Mouse (Mus musculus): Measurements from ENCODE around the gene Dnajb12.
A peak's percentile ranks its signal among the peaks of the same experiment; 100 is the strongest.

Dnajb12 gene

DNA sequence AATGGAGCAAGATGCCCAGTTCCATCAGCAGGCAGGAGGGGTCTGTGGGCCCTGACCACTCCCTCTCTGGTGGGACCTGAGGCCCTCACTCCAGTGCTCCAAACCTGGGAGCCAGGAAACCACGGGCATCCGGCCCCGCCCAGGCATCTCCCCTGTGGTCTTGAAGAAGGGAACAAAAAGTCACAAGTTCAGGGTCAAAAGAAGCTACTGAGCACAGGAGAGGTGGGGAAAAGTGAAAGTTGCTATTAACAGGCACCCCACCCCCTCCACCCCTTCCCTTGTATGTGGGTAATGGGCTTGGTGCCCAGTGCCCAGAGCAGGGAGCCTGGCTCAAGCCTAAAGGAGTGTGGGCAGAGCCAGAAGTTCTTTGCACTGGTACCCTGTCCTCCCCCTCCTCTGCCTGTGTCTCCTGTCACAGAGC, 17.6 kb downstream of the Dnajb12 start:
- Histone ChIP-seq H3K27me3 (ENCODE audit: insufficient read depth, low read length) (no peaks in the 10 kb centered on the region), H3K9me3 (ENCODE audit: low read length) (no peaks in the 10 kb centered on the region), H3K4me3 (replicated peaks; ENCODE audit: low read length) (peak overlapping the region; percentile 10; the same call in 1 of the 2 replicates), H3K36me3 (ENCODE audit: insufficient read depth, low read length) (peaks cover 65% of the 10 kb centered on the region), H3K4me1 (replicated peaks; ENCODE audit: low read depth, low read length) (peaks cover 96% of the 10 kb centered on the region)
- TF ChIP-seq NANOG (IDR thresholded peaks at IDR 0.05; ENCODE audit: borderline replicate concordance, low read length) = no peak
- no peak for TF ChIP-seq CTCF (conservative IDR thresholded peaks at IDR 0.05; ENCODE audit: low read length)

DNA sequence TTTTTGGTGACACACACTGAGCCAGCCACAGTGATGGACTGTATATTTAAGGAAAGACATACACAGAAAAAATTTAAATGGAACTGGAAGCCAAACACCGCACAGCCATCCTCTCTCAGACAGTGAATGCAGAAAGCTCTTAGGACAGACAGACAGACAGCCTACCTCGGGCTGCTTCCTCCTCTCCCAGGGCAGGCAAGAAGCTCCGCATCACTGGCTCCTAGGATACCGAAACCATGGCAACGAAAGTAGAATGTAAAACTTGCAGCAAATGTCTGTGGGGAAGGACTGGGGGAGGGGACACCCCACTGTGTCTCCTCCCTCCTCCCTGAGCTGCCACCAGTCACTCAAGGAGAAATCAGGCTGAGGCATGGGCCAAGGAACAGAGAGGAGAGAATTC, 18.2 kb downstream of the Dnajb12 start:
- Histone ChIP-seq H3K4me3 (replicated peaks; ENCODE audit: low read length) (peak overlapping the region; percentile 10; the same call in 1 of the 2 replicates), H3K9me3 (ENCODE audit: low read length) (no peaks in the 10 kb centered on the region), H3K27me3 (ENCODE audit: insufficient read depth, low read length) (no peaks in the 10 kb centered on the region), H3K36me3 (ENCODE audit: insufficient read depth, low read length) (peaks cover 59% of the 10 kb centered on the region), H3K4me1 (replicated peaks; ENCODE audit: low read depth, low read length) (peaks cover 96% of the 10 kb centered on the region)
- TF ChIP-seq POU5F1 (IDR thresholded peaks at IDR 0.05; ENCODE audit: borderline replicate concordance, low read length) = no peak
- TF ChIP-seq CTCF (conservative IDR thresholded peaks at IDR 0.05; ENCODE audit: low read length) = no peak
- TF ChIP-seq NANOG (IDR thresholded peaks at IDR 0.05; ENCODE audit: borderline replicate concordance, low read length) = no peak

DNA sequence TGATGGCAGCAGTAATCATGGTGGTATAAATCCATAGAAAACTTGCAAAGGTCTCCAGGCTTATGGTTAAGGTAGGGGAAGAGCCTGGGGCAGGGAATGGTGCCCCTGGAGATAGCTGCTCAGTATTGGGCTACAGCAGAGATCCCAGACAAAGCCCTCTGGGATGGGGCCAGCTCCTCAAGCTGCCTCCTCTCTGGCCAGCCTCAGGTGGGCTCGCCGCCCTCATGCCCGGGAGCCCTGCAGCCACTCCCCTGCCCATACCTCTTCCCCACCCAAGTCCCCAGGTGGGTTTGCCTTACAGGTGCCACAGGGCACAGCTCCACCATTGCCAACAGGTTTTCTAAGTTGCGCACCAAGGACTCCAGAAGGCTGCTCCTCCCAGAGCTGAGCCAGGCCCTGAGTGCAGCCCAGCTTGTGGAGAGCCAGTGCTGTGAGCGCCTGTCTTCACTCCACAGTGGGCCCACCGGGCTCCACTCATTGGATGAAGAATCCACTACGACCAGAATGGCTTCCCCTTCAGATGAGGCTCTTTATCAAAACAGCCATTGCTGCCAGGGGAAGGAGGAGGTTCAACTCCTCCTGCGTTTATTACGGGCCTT, 18.9 kb downstream of the Dnajb12 start:
- H3K36me3 ChIP-seq (ENCODE audit: insufficient read depth, low read length) = peaks cover 51% of the 10 kb centered on the region
- peaks cover 96% of the 10 kb centered on the region for H3K4me1 ChIP-seq (replicated peaks; ENCODE audit: low read depth, low read length)
- H3K4me3 ChIP-seq (replicated peaks; ENCODE audit: low read length) = peak overlapping the region; percentile 21
- H3K9me3 ChIP-seq (ENCODE audit: low read length) = no peaks in the 10 kb centered on the region
- no peaks in the 10 kb centered on the region for H3K27me3 ChIP-seq (ENCODE audit: insufficient read depth, low read length)
- TF ChIP-seq CTCF (conservative IDR thresholded peaks at IDR 0.05; ENCODE audit: low read length) (no peak), POU5F1 (IDR thresholded peaks at IDR 0.05; ENCODE audit: borderline replicate concordance, low read length) (no peak), NANOG (IDR thresholded peaks at IDR 0.05; ENCODE audit: borderline replicate concordance, low read length) (no peak)

GRCm38 (mm10) chr10:59898935-59899334, 19.6 kb downstream of the Dnajb12 start:
- TF ChIP-seq CTCF (conservative IDR thresholded peaks at IDR 0.05; ENCODE audit: low read length) (no peak), NANOG (IDR thresholded peaks at IDR 0.05; ENCODE audit: borderline replicate concordance, low read length) (no peak), POU5F1 (IDR thresholded peaks at IDR 0.05; ENCODE audit: borderline replicate concordance, low read length) (no peak)
- peaks cover 45% of the 10 kb centered on the region for H3K36me3 ChIP-seq (ENCODE audit: insufficient read depth, low read length)

DNA sequence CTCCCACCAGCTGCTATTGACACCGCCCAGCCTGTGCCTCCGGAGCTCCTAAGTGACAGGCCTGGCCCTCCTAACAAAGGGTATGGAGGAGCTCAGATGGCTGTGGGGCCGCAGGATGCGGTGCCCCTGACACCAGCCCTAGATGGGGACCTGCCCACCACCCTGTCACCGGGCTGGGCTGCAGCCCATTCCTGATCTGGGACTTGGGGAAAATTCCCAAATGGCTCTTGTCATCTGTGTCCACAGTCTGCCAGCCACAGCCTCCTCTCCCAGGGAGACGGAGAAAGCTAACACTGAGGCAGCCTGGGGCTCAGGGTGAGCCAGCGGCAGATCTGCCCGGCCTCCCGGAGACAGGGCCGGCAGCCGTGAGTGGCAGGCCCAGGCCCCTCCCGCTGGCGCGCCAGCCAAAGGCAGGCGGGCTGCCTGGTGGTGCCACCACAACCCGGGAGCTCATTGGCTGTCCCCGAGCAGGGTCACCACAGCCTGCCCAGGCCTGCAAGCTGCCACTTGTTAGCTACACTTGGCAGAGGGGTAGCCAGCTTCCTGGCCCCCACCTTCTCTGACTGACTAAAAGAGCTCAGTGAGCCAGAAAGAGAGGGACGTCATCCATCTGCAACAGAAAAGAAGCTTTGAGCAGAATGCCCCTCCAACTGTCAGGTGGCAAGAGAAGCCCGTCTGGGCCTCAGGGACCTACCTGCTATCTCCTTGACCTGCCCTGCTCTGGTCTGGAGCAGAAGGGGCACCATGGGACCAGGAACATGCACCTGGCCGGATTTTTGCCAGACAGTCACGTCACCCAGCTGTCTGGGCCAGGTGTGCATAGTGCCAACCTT, 20.2 kb downstream of the Dnajb12 start:
- H3K4me1 ChIP-seq (replicated peaks; ENCODE audit: low read depth, low read length) = peaks cover 91% of the 10 kb centered on the region
- peaks cover 39% of the 10 kb centered on the region for H3K36me3 ChIP-seq (ENCODE audit: insufficient read depth, low read length)
- H3K27me3 ChIP-seq (ENCODE audit: insufficient read depth, low read length) = peaks cover 5% of the 10 kb centered on the region; the same call in 1 of the 2 replicates
- H3K9me3 ChIP-seq (ENCODE audit: low read length) = no peaks in the 10 kb centered on the region
- no peak for TF ChIP-seq POU5F1 (IDR thresholded peaks at IDR 0.05; ENCODE audit: borderline replicate concordance, low read length)
- no peak for TF ChIP-seq NANOG (IDR thresholded peaks at IDR 0.05; ENCODE audit: borderline replicate concordance, low read length)
- no peak for TF ChIP-seq CTCF (conservative IDR thresholded peaks at IDR 0.05; ENCODE audit: low read length)
- H3K4me3 ChIP-seq (replicated peaks; ENCODE audit: low read length) = peak overlapping the region; percentile 60

More at GRCm38 (mm10) chr10:59898935-59899334, 19.6 kb downstream of the Dnajb12 start:
- H3K27me3 ChIP-seq (ENCODE audit: insufficient read depth, low read length) = peaks cover 5% of the 10 kb centered on the region; the same call in 1 of the 2 replicates
- no peaks in the 10 kb centered on the region for H3K9me3 ChIP-seq (ENCODE audit: low read length)
- peaks cover 96% of the 10 kb centered on the region for H3K4me1 ChIP-seq (replicated peaks; ENCODE audit: low read depth, low read length)
- H3K4me3 ChIP-seq (replicated peaks; ENCODE audit: low read length) = peak overlapping the region; percentile 60

- TF ChIP-seq POU5F1 (IDR thresholded peaks at IDR 0.05; ENCODE audit: borderline replicate concordance, low read length) = no peak
- no peak for TF ChIP-seq CTCF (conservative IDR thresholded peaks at IDR 0.05; ENCODE audit: low read length)
- TF ChIP-seq NANOG (IDR thresholded peaks at IDR 0.05; ENCODE audit: borderline replicate concordance, low read length) = no peak
- H3K4me1 ChIP-seq (replicated peaks; ENCODE audit: low read depth, low read length) = peaks cover 85% of the 10 kb centered on the region
- H3K4me3 ChIP-seq (replicated peaks; ENCODE audit: low read length) = peak overlapping the region; percentile 60
- peaks cover 33% of the 10 kb centered on the region for H3K36me3 ChIP-seq (ENCODE audit: insufficient read depth, low read length)
- H3K9me3 ChIP-seq (ENCODE audit: low read length) = no peaks in the 10 kb centered on the region
- H3K27me3 ChIP-seq (ENCODE audit: insufficient read depth, low read length) = peaks cover 5% of the 10 kb centered on the region; the same call in 1 of the 2 replicates
These were observed 20.7 kb downstream of the Dnajb12 start for GRCm38 (mm10) chr10:59900174-59900435.

- H3K9me3 ChIP-seq (ENCODE audit: low read length) = no peaks in the 10 kb centered on the region
- peaks cover 25% of the 10 kb centered on the region for H3K36me3 ChIP-seq (ENCODE audit: insufficient read depth, low read length)
- peaks cover 84% of the 10 kb centered on the region for H3K4me1 ChIP-seq (replicated peaks; ENCODE audit: low read depth, low read length)
- H3K27me3 ChIP-seq (ENCODE audit: insufficient read depth, low read length) = peaks cover 5% of the 10 kb centered on the region; the same call in 1 of the 2 replicates
- no peak overlapping the region for H3K4me3 ChIP-seq (replicated peaks; ENCODE audit: low read length)
- TF ChIP-seq POU5F1 (IDR thresholded peaks at IDR 0.05; ENCODE audit: borderline replicate concordance, low read length) (no peak), CTCF (conservative IDR thresholded peaks at IDR 0.05; ENCODE audit: low read length) (no peak), NANOG (IDR thresholded peaks at IDR 0.05; ENCODE audit: borderline replicate concordance, low read length) (no peak)
These were observed 21.6 kb downstream of the Dnajb12 start for GRCm38 (mm10) chr10:59900939-59901338.

- Histone ChIP-seq H3K4me1 (replicated peaks; ENCODE audit: low read depth, low read length) (peaks cover 80% of the 10 kb centered on the region), H3K4me3 (replicated peaks; ENCODE audit: low read length) (0 out of 2 replicates have a peak overlapping the region, but pooled peaks have one; percentile 43), H3K9me3 (ENCODE audit: low read length) (no peaks in the 10 kb centered on the region), H3K36me3 (ENCODE audit: insufficient read depth, low read length) (peaks cover 20% of the 10 kb centered on the region), H3K27me3 (ENCODE audit: insufficient read depth, low read length) (peaks cover 5% of the 10 kb centered on the region; the same call in 1 of the 2 replicates)
- TF ChIP-seq POU5F1 (IDR thresholded peaks at IDR 0.05; ENCODE audit: borderline replicate concordance, low read length) (no peak), NANOG (IDR thresholded peaks at IDR 0.05; ENCODE audit: borderline replicate concordance, low read length) (no peak), CTCF (conservative IDR thresholded peaks at IDR 0.05; ENCODE audit: low read length) (no peak)
These were observed 22.1 kb downstream of the Dnajb12 start for GRCm38 (mm10) chr10:59901463-59901862.
